Mouse (Mus musculus) kidney, postnatal 14 days (tissue): Measurements from ENCODE around the gene Mtmr11.
"Not testable (repeated sequence)": the region's sequence is repeated elsewhere in the genome, so short reads cannot be mapped to it uniquely, and the experiment has no call there.

Experiments
- DNase-seq: peaks from one replicate; pipeline ENCODE4 v3.0.0; 2022; ENCODE audit warnings: mixed read lengths

Gene Mtmr11

DNA sequence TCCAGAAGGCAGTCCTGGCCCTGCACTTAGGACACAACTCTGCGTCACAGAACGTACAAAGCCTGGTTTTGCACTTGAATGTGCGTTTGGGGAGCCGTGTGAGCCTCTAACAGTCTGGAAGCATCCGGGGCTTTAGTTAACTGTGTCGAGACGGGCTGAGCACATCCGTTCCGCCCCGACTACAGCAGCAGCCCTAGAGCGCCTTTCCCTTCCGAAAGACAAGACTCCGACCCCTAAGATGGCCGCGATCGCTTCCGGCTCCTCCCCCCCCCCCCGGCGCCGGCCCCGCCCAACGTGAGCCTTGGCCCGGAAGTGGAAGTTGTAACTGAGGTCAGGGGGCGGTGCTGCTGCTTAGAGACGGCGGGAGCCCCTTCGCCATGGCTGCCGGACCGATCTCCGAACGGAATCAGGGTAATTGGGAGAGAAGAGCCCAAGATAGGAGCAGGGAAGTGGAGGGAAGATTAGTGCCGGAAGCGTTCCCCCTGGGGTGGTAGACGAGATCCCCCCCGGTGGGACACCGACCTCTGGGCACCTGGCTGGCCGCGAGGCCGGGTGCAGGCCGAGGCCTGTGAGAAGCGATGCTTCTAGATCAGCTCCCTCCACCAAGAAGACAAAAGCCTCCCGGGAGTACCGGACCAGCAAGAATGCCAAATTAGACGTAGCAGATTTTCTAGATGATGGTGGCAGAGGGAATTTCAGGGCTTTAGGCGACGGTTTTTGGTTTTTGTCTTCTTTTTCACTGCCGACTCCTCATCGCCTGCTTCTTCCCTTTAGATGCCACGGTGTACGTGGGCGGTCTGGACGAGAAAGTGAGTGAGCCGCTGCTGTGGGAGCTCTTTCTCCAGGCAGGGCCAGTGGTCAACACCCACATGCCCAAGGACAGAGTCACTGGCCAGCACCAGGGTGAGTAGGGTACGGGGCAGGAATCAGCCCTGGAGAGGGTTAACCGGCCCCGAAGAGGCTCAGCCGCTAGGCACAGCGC lies 10.7 kb downstream of the Mtmr11 start, which contains the start of gene Sf3b4:
Gene Sf3b4, plus strand, starts transcription at position 136 of the 982 bp plus-strand sequence.
- DNase-seq = peak; percentile 92

DNA sequence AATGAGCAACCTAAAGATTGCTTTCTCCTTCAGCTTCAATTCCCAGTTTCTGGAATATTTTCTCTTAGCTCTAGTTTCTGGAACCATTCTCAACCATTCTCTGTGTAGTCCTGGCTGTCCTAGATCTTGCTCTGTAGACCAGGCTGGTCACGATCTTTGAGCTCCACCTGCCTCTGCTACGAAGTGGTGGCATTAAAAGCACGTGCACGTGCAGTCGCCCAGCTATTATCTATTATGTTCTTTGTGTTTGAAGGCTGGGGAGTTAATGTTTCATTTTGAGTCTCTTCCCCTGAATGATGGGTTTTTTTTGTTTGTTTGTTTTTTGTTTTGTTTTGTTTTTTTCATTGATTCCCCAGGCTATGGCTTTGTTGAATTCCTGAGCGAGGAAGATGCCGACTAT lies 11.4 kb downstream of the Mtmr11 start:
- no peak for DNase-seq

DNA sequence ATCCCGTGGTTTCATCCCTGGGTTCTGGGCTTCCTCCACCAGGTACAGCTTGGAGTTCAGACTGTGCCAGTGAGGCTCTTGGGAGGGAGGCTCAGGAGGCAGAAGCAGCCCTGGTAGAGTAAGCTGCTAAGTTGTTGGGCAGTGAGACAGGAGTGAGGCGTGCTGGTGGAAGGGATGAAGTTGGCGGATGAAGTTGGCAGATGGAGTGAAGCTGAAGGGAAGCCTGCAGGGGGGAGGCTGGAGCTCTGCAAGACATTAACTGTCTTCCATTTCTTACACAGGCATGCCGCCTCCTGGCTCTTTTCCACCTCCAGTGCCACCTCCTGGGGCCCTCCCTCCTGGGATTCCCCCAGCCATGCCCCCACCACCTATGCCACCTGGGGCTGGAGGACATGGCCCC lies 12.2 kb downstream of the Mtmr11 start:
- not testable (repeated sequence) for DNase-seq

DNA sequence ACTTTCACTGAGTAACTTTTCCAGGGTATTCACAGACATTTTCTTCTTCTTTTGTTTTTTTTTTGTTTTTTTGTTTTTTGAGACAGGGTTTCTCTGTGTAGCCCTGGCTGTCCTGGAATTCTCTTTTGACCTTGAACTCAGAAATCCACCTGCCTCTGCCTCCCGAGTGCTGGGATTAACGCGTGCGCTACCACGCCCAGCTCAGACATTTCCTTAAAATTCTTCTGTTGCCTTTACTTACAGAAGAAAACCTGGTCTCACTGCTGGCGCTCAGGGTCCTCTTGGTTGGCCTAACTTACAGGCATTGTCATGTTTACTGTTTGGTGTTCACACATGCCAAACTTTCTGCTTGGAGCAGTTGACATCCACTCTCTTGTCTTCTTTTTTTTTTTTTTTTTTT lies 13.4 kb downstream of the Mtmr11 start:
- DNase-seq = no peak

DNA sequence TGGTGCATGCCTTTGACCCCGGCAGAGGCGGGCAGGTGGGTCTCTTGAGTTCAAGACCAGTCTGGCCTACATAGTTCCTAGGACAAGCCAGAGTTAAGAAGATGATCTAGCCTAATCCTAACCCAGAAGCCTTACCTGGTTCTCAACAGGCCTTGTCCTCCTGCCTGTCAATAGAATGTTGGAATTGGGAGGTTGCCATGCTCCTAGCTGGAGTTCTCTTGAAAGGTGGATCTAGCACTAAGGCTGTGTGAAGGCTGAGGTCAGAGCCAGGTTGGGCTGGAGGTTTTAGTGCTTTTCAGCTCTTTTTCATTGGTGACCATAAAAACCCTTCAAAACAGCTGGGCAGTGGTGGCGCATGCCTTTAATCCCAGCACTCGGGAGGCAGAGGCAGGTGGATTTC lies 16.6 kb downstream of the Mtmr11 start:
- DNase-seq = no peak

DNA sequence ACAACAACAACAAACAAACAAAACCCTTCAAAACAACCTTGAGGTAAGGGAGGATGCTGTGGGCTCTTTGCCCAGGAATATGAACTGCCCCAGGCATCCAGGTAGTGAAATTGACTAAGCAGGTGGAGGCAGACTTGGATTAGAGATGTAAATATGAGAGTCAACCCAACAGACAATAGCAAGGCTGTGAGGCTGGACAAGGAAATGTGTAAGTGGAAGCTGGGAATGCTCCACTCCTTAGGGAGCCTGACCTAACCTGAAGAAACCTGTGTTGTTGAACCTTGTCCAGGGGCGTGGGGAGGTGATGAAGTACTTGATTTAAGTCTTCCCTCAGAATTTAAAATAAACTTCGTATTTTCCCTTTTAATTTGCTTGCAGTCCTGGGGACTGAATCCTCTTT lies 17.1 kb downstream of the Mtmr11 start:
- no peak for DNase-seq

DNA sequence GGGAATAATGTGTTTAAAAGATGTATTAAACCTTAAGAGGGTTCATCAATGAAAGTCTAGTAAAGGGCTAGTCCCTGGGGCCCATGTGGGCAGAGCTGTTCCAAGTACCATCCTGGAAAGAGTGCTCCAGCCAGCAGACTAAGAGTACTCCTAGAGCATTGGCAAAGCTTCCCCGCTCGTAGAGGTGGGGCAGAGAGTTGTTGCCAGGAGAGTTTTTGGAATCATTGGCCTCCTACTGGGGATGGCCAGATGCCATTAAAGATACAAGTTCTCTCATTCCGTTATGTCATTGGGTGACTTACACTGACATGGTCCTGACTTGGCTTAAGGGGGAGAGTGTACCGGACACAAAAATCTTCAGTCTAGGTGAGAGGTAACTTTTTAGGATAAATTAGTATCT lies 17.7 kb downstream of the Mtmr11 start:
- no peak for DNase-seq

DNA sequence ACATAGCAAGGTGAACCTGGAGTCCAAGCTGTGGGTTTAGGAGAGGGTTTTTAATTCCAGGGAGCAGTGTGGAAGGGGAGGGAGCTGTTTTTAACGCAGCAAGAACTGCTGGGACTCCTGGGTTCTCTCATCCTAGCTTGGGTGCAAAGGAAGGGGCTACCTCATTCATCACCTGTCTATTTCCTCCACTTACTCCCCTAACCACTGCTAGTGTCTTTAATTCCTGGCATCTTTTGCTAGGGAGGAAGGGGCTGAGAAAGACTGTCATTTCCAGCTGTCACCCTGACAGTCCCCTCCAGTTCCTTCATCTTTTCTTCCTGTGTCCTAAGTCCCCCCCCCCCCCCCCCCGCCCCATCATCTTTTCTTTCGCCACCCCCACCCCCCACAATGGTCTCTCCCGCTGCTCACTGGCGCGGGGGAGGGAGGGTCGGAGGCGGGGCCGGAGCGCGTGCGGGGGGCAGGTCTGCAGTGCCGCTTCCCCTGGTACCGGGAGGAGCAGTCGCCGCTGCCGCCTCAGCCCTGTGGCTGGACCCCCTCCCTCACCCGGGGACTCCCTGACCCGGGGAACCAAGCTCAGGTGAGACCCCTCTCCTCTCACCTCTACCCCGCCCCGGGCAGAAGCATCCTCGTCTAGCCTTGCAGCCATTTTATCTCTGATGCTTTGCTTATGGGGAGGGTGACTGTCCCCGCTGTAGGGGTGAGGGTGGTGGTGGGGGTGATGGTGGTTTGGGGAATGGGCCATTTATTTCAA lies 19.1 kb downstream of the Mtmr11 start, which contains the start of gene Sv2a:
Gene Sv2a, plus strand, starts transcription at position 425 of the 751 bp plus-strand sequence.
- DNase-seq = peak; percentile 64

DNA sequence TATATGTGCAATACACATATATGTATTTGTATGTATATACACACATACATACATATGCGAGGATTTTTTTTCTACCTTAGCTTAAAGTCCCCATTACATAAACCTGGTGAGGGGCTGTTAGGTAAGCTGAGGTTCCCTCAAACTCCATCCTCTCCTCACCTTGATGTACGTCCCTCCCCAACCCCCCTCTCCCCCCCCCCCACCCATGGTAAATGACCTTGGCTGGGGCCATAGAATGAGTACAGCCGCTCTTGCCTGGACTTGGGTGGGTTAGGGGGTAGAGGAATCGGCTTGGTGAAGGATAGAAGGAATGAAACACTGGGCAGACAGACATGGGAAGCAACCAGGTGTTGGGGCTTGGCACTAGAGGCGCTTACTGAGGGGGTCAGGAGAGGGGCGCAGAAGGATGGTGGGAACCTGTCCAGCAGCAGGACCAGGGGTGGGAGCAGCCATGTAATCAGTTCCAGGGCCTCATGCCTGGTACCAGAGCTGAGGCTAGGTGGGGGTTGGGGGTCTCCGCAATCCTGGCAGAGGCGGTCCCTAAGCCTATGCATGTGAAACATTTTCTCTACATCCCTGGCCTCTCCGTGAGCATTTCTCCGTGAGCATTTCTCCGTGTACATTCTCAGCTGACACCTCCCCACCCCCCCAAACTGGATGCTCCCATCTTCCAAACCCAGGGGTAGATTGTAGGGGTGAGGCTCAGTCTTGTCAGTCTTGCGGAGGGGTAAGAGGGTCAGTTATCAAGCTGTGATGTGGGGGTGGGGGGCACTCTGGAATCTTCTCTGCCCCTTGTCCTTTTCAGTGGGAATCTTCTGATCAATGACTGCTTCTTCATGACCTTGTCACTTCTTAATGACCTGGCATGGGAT lies 19.9 kb downstream of the Mtmr11 start:
- no peak for DNase-seq

DNA sequence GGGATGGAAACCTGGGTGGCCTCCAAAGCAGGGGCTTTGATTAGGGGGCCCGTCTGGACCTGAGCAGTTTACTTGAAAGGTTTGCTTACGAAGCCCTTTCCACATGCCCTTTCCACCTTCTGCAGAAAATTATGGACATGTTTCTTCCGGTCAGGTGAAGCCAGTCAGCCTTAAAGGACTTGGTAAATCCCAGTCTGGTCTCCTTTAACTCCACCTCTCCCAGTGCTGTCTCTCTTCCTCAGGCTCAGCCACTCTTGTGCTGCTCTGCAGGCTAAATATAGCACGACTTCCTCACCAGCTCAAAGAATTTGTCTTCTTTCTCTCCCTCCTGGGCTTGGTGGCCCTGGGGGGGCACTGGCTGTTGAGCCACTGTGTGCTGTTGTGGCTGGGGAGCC lies 20.6 kb downstream of the Mtmr11 start:
- DNase-seq = no peak

DNA sequence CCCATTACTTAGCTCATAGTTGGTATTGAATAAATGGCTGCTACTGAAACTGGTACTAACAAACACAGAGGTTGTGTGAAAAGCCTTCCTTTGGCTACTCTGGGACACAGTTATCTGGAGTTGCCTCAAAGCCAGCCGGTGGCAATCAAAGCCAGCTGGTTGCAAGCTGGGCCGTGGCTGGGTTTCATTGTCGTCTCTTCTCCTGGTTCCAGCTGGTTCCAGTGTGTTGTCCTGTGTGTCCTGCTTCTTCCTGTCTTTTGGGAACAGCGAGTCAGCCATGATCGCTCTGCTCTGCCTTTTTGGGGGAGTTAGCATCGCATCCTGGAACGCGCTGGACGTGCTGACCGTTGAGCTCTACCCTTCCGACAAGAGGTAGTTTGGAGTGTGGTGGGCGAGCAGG lies 31.2 kb downstream of the Mtmr11 start:
- no peak for DNase-seq

DNA sequence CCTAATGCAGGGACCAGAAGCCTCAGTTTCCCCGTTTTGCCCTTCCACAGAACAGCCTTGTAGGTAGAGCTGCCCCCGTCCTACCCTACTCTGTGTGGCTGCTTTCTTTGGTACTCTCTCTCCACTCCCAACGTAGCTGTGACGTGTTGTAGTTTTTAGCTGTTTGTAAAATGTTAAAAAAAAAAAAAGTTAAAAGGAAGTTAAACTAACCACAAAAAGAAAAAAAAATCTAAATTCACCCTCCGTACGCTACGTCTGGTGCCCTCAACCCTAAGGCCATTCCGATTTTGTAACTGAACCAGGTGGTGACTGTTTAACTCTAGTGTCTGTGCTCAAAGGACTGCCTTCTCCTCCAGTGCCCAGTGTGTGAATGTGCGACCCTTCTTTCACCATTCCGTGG lies 33.2 kb downstream of the Mtmr11 start:
- DNase-seq = no peak

DNA sequence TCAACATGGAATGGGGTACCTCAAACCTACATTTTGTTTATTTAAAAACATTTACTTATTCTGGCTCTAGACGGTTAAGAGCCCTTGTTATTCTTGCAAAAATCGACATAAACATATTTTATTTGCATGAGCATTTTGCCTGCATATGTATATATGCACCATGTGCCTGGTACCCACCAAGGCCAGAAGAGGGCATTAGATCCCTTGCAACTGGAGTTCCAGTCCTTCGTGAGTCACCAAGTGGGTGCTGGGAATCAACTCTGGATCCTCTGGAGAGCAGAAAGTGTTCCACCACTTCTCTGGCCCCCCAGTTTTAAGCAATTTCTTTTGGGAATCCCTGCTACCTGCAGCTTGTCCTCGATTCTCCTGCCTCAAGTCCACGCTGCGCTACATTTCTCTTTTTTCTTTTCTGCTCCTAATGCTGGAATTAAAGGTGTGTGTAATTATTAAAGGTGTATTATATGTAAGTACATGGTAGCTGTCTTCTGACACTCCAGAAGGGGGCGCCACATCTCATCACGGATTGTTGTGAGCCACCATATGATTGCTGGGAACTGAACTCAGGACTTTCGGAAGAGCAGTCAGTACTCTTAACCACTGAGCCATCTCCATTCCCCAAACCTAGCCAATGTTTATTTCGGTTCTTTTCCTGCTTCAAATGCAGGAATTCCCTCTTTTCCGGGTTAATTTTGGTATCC lies 34.0 kb downstream of the Mtmr11 start:
- no peak for DNase-seq

DNA sequence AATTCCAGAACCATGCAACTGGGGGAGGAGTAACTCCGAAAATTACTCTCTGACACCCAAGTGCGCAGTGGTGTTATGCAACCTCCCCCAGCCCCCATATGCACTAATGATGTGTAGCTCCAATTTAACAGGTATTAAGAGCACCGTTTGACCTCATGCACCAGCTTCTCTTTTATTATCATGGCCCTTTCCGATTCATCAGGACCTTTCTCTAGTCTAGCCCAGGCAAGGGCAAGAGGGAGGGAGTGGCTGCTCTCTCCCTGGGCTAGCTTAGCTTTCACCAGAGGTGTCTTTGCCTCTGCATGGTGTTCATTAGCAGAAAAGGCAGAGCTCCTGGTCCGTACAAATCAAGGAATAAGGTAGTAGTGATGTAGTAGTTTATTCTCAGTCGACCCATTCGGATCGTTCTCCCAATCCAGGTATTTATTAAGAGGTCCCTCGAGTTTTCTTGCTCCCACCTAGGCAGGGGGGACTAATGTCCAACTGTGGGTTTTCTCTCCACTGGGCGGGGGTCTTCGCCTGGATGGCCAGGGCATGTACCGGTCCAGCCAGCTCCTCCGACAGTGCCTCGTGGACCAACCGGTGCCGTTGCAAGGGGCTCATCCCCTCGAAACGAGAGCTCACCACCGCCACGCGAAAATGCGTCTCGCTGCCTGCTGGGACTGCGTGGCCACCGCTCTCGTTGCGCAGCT lies 34.8 kb downstream of the Mtmr11 start:
- DNase-seq = no peak

DNA sequence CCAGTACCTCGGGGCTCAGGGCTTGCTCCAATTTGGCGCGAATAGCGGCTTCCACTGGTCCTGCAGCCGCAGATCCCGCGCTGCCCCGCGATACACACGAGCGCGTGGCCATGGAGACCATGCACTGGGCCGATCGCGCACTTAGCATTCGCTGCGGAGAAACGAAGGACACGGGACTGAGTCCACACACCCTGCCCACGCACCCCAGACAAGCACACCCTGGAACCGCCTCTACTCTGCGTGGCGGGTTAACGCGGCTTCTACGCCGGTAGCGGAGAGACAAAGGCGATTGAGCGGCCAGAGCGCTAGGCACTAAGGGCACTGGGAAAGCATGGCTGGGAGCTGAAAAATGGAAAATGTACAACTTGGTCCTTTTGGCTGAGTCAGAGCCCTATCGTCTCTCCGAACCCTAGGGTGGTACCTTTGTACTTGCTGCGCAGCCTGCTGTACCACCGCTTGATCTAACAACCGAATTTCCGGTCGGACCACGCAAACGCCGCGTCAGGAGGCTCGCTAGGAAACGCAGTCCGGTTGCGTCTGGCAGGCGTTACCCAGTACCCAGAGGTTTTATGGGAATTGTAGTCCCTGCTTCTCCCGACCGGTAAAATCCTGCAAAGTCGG lies 35.4 kb downstream of the Mtmr11 start:
- DNase-seq = peak; percentile 92

DNA sequence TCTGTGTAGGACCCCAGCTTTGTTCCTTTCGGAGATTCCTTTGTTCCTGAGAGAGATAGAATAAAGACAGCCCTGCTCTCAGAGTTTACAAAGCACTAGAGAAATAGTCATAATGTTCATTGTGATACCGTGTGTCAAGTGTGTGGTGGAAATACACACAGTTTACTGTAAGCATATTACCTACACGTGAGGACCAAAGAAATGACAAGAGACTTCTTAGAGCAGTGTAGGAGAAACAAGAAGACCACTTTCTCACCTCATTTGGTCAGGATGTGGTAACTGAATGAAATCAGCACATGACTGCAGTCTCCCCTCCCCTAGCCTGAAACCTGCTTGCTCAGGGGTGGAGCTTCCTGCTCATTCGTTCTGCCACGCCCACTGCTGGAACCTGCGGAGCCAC lies 36.4 kb downstream of the Mtmr11 start:
- no peak for DNase-seq

DNA sequence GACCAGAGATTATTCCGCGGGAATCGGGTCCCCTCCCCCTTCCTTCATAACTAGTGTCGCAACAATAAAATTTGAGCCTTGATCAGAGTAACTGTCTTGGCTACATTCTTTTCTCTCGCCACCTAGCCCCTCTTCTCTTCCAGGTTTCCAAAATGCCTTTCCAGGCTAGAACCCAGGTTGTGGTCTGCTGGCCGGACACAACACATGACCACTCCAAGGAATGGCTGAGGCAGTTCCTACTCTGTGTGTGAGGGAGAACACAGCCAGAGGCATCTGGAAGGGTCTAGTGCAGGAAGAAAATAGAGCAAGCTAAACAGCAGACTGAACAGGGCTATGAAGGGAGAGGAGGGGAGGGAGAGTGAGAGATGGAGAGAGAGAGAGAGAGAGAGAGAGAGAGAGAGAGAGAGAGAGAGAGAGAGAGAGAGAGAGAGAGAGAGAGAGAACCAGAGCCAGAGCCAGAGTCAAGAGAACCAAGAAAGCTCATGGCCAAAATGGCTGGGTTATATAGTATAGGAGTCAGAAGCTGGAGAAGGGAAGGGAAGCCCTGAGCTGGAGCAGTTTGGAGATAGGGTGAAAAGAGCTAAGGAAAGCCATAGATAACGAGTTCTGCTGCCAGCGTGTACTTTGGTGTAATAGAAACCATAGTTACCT lies 36.9 kb downstream of the Mtmr11 start:
- not testable (repeated sequence) for DNase-seq

DNA sequence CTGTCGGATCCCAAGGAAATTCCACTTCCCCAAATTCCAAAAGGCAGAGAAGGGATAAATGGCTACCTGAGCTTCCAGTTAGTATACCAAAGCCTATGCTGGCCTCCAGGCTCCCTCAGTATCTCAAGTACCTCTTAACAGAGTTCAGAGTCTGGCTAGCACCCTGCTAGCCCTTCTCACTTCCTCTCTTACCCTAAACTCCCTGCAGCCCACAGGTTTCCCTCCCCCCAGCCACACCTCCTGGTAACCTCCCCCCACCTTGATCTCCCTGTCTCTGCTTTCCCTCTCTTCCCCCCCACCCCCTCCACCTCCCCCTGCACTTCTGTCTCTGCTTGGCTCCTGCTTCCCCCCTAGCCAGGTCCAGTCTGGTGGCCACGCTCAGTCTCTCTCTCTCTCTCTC lies 37.9 kb downstream of the Mtmr11 start:
- no peak for DNase-seq

DNA sequence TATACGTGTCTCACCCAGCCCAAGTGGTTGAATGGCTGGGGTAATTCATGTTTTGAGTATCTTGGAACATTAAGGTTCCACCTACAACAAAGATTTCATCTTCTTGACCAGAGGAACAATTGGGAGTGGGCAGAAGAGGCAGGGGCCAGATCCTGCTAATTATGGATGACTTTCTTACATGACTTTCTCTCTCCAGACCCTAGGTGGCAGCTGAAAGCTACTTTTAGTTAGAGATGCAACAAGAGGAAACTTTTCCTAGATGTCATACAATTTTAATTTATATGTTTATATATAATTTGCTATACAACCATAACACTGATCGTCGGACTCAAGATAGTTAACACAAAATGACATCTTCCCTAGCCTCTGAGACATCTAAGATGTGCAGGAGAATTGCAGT lies 46.0 kb downstream of the Mtmr11 start:
- no peak for DNase-seq

DNA sequence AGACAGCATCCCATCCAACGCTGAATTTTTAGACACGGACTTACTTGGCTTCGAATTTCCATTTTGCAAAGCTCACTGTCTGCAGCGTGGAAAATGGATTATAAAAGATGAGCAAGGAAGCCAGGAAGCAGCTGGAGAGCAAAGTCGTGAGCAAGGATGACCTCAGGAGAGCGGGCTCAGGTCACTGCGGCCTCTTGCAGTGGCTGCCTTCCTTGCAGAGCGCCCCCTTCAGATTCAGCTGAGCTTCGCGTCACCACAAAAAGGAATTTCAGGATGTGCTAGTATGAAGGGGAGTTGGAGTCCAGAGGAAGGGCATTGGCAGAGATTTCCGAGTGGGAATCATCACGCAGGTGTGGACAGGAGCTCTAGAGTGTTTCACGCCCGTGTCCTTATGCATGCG lies 47.4 kb downstream of the Mtmr11 start:
- no peak for DNase-seq
